Comparison of ENCODE assay signal across 9 mouse cellular contexts in genomic region chr8:4206182-4207015, GRCm38 (mm10). TPM values are rescaled to one million over a fixed set of nuclear protein-coding genes. Genes with fewer than 3 reads are reported as not detected.
A peak's percentile ranks its signal among the peaks of the same experiment; 100 is the strongest.
DNase-seq lines count a peak whose midpoint lies in the region; ATAC-seq and TF ChIP-seq lines count a peak whose summit lies in the region.
"Had no signal": no experiment of that assay in that cellular context is flagged by ENCODE, and none has a peak within 500 bp of the region (broad histone marks: within the 10 kb centered on the region; RNA-seq: fewer than 3 reads in every experiment).

No protein-coding gene starts in this region.

- H3K9ac ChIP-seq in hindbrain, postnatal 0 days (replicated peaks; ENCODE audit: low read length), result 0 out of 2 replicates have a peak overlapping the region, but pooled peaks have one; percentile 4

- no peak overlapping the region for H3K4me3 ChIP-seq in layer of hippocampus, adult 2 months
- no peak overlapping the region for H3K4me3 ChIP-seq in hindbrain, postnatal 0 days (ENCODE audit: low read length)

- peaks cover 38% of the 10 kb centered on the region for H3K36me3 ChIP-seq in hindbrain, postnatal 0 days (ENCODE audit: insufficient read depth, low read length)

- no peak for TF ChIP-seq CTCF in layer of hippocampus, adult 2 months (conservative IDR thresholded peaks at IDR 0.05)
- TF ChIP-seq CTCF in hindbrain, postnatal 0 days (IDR thresholded peaks at IDR 0.05; ENCODE audit: low read depth), result peak; percentile 30

- H3K27me3 ChIP-seq in hindbrain, postnatal 0 days (ENCODE audit: insufficient read depth, low read length), result no peaks in the 10 kb centered on the region

- peak overlapping the region; percentile 72 for H3K27ac ChIP-seq in layer of hippocampus, adult 2 months
- 0 out of 2 replicates have a peak overlapping the region, but pooled peaks have one; percentile 15 for H3K27ac ChIP-seq in hindbrain, postnatal 0 days

- H3K9me3 ChIP-seq in hindbrain, postnatal 0 days (ENCODE audit: low read length), result no peaks in the 10 kb centered on the region

- no peak overlapping the region for H3K4me2 ChIP-seq in hindbrain, postnatal 0 days (ENCODE audit: low read depth, low read length)

- no peak for DNase-seq in layer of hippocampus, adult 2 months (ENCODE audit: low spot score in 2 of 2)
- DNase-seq in layer of hippocampus, postnatal 14 days (ENCODE audit: low spot score in 2 of 2), result no peak
- DNase-seq in embryo, embryonic 10.5 days (ENCODE audit: low spot score), result peak; percentile 44
- DNase-seq in hindbrain, postnatal 0 days (ENCODE audit: low spot score), result no peak
- DNase-seq in neural tube, embryonic 10.5 days (ENCODE audit: extremely low spot score, low spot score), result peak; percentile 27
- no peak for DNase-seq in natural killer cell, adult 2 months (ENCODE audit: low spot score in 2 of 2)
- DNase-seq in MN1 (ENCODE audit: low spot score), result no peak
- DNase-seq in heart, adult 11 months, result no peak

- 21% methylated on average over 44 of the region's 44 CpGs for WGBS in hindbrain, postnatal 0 days

- H3K4me1 ChIP-seq in hindbrain, postnatal 0 days (ENCODE audit: insufficient read depth, low read length), result no peaks in the 10 kb centered on the region

- peak; percentile 18 for ATAC-seq in hindbrain, postnatal 0 days

RNA-seq across cellular contexts. Expression of gene Prr36, which starts 10.9 kb away (rescaled TPM):
- 10 to 100 TPM; 46.0 to 47.4 TPM for total RNA-seq in layer of hippocampus, adult 2 months (2021)
- 10 to 100 TPM; 44.3 to 50.3 TPM for total RNA-seq in layer of hippocampus, postnatal 14 days (2021)
- total RNA-seq in hindbrain, postnatal 0 days (2014; rRNA removed), result 11.5 and 32.4 TPM in 2 replicates
- 21.3 and 24.8 TPM in 2 replicates for polyA plus RNA-seq in hindbrain, postnatal 0 days (2015; fragmentation: Nextera tagmentation; extraction: Ambion mirVana)

RNA-seq across cellular contexts. Expression of gene Lrrc8e, which starts 20.2 kb away (rescaled TPM):
- total RNA-seq in layer of hippocampus, adult 2 months (2021), result not detected
- under 1 TPM in 1 of 2 experiments, not detected in 1; 0.07 TPM for total RNA-seq in layer of hippocampus, postnatal 14 days (2021)
- not detected in 2 replicates for total RNA-seq in hindbrain, postnatal 0 days (2014; rRNA removed)
- polyA plus RNA-seq in hindbrain, postnatal 0 days (2015; fragmentation: Nextera tagmentation; extraction: Ambion mirVana), result not detected in 2 replicates
- total RNA-seq: left cerebral cortex, postnatal 25 days had no signal

RNA-seq across cellular contexts. Expression of gene Map2k7, which starts 32.1 kb away (rescaled TPM):
- total RNA-seq in layer of hippocampus, adult 2 months (2021), result 100 to 1,000 TPM in 1 of 2 experiments, 10 to 100 TPM in 1; 98.4 to 106 TPM
- total RNA-seq in layer of hippocampus, postnatal 14 days (2021), result 10 to 100 TPM; 81.2 to 84.5 TPM
- 30.8 and 39.7 TPM in 2 replicates for total RNA-seq in hindbrain, postnatal 0 days (2014; rRNA removed)
- polyA plus RNA-seq in hindbrain, postnatal 0 days (2015; fragmentation: Nextera tagmentation; extraction: Ambion mirVana), result 24.7 and 27.7 TPM in 2 replicates

RNA-seq across cellular contexts. Expression of gene Gm49320, which starts 32.3 kb away (rescaled TPM):
- total RNA-seq in layer of hippocampus, adult 2 months (2021), result 1 to 10 TPM; 1.1 to 2.4 TPM
- total RNA-seq in layer of hippocampus, postnatal 14 days (2021), result under 1 TPM in 1 of 2 experiments, not detected in 1; 0.14 TPM
- total RNA-seq in hindbrain, postnatal 0 days (2014; rRNA removed), result not detected in 2 replicates
- 0.25 and 0.74 TPM in 2 replicates for polyA plus RNA-seq in hindbrain, postnatal 0 days (2015; fragmentation: Nextera tagmentation; extraction: Ambion mirVana)

RNA-seq across cellular contexts. Expression of gene Evi5l, which starts 40.0 kb away (rescaled TPM):
- total RNA-seq in layer of hippocampus, adult 2 months (2021), result 100 to 1,000 TPM; 100 to 107 TPM
- total RNA-seq in layer of hippocampus, postnatal 14 days (2021), result 100 to 1,000 TPM; 110 to 121 TPM
- total RNA-seq in hindbrain, postnatal 0 days (2014; rRNA removed), result 221 and 229 TPM in 2 replicates
- polyA plus RNA-seq in hindbrain, postnatal 0 days (2015; fragmentation: Nextera tagmentation; extraction: Ambion mirVana), result 92.0 and 98.3 TPM in 2 replicates

Comparison
In these comparisons a context has a peak if more than half of its experiments do, and no peak if none do; other contexts are left out.
1. DNase-seq: peak in embryo, embryonic 10.5 days (single experiment) and neural tube, embryonic 10.5 days (single experiment); none in layer of hippocampus, adult 2 months (0 of 2), layer of hippocampus, postnatal 14 days (0 of 2), hindbrain, postnatal 0 days (single experiment), natural killer cell, adult 2 months (0 of 2), MN1 (single experiment) and heart, adult 11 months (single experiment).